8 mouse cellular contexts compared by ENCODE assay signal in the genomic region with DNA sequence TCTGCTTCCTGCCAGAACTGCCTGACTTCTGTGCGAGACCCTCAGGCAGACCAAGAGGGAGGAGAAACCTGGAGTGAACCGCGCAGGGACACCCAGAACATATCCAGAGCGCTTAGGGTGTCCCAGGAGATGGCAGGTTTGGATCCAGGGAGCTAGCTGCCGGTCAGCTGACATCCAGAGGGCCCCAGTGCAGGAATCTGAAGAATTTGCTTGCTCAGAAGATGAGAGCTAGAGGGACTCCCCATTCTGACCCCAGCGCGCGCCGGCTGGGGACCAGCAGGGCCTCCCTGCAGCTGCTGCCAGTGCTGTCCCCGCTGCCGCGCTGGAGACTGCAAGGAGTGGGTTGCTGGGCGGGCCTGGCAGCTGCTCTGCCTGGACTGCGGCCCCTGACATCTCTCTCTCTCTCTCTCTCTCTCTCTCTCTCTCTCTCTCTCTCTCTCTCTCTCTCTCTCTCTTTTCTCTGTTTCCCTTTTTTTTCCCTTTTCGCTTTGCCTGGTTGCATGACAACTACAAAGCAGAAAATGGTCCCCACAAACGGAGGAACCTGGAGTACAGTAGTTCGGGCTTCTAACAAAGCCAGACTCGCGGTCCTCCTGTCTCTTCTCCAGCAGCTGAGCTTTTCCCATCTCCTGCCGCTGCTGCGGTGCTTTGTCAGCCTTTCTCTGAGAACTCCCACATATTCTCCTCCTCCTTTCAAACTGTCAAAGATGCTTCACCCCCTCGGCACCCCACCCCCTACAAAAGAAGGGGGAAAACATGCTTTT.
DNase-seq lines count a peak whose midpoint lies in the region; ATAC-seq and TF ChIP-seq lines count a peak whose summit lies in the region.

No protein-coding gene starts in this region.

- H3K27ac ChIP-seq in embryonic facial prominence, embryonic 10.5 days (replicated peaks) = peak overlapping the region; percentile 85
- peak overlapping the region; percentile 80 for H3K27ac ChIP-seq in heart, embryonic 13.5 days (replicated peaks)
- peak overlapping the region; percentile 79 for H3K27ac ChIP-seq in kidney, embryonic 16.5 days (ENCODE audit: low read length)
- no peak overlapping the region for H3K27ac ChIP-seq in liver, adult 2 months (replicated peaks; ENCODE audit: insufficient read depth, low read depth, low read length)

- peak overlapping the region; percentile 50 for H3K4me3 ChIP-seq in embryonic facial prominence, embryonic 10.5 days
- H3K4me3 ChIP-seq in heart, embryonic 13.5 days = peak overlapping the region; percentile 49
- H3K4me3 ChIP-seq in kidney, embryonic 16.5 days (ENCODE audit: low read length) = peak overlapping the region; percentile 44
- no peak overlapping the region; the same call in 1 of the 2 replicates for H3K4me3 ChIP-seq in liver, adult 2 months (ENCODE audit: insufficient read depth, low read depth, low read length)

- H3K4me2 ChIP-seq in heart, embryonic 13.5 days = peak overlapping the region; percentile 70
- H3K4me2 ChIP-seq in kidney, embryonic 16.5 days (replicated peaks; ENCODE audit: low read depth, low read length) = peak overlapping the region; percentile 63

- WGBS in embryonic facial prominence, embryonic 10.5 days = under 1% methylated on average over 22 of the region's 22 CpGs
- WGBS in heart, embryonic 13.5 days = 2% methylated on average over 22 of the region's 22 CpGs
- under 1% methylated on average over 22 of the region's 22 CpGs for WGBS in kidney, embryonic 16.5 days
- 3% methylated on average over 22 of the region's 22 CpGs for WGBS in liver, adult 2 months

- H3K79me2 ChIP-seq in liver, adult 2 months (ENCODE audit: control insufficient read depth, insufficient read depth, low read length) = no peaks in the 10 kb centered on the region

- ATAC-seq in heart, embryonic 13.5 days (ENCODE audit: extremely low read depth, insufficient number of reproducible peaks, low FRiP score, low TSS enrichment) = peak; percentile 61; the same call in 1 of the 2 replicates
- ATAC-seq in kidney, embryonic 16.5 days (ENCODE audit: low FRiP score, low TSS enrichment) = peak; percentile 99

- H3K36me3 ChIP-seq in embryonic facial prominence, embryonic 10.5 days (replicated peaks) = no peaks in the 10 kb centered on the region
- no peaks in the 10 kb centered on the region for H3K36me3 ChIP-seq in heart, embryonic 13.5 days
- H3K36me3 ChIP-seq in kidney, embryonic 16.5 days (ENCODE audit: insufficient read depth, low read length) = no peaks in the 10 kb centered on the region
- no peaks in the 10 kb centered on the region for H3K36me3 ChIP-seq in liver, adult 2 months (ENCODE audit: control insufficient read depth, insufficient read depth, low read length)

- H3K4me1 ChIP-seq in embryonic facial prominence, embryonic 10.5 days = peaks cover 21% of the 10 kb centered on the region
- peaks cover 13% of the 10 kb centered on the region for H3K4me1 ChIP-seq in heart, embryonic 13.5 days
- peaks cover 14% of the 10 kb centered on the region for H3K4me1 ChIP-seq in kidney, embryonic 16.5 days (ENCODE audit: insufficient read depth, low read length)
- peaks cover 5% of the 10 kb centered on the region; the same call in 1 of the 2 replicates for H3K4me1 ChIP-seq in liver, adult 2 months (ENCODE audit: control insufficient read depth, insufficient read depth, low read length)

- DNase-seq in adrenal gland, adult (ENCODE audit: inconsistent age in 2 of 2, low spot score in 1 of 2) = peak; percentile 36 to 69
- no peak for DNase-seq in adrenal gland, postnatal 4 days (ENCODE audit: low spot score in 2 of 2)
- peak; percentile 89 for DNase-seq in embryonic facial prominence, embryonic 10.5 days (ENCODE audit: low spot score)
- DNase-seq in liver, adult 2 months (ENCODE audit: extremely low read depth, low read depth, low spot score) = peak; percentile 25
- DNase-seq in neural tube, embryonic 10.5 days (ENCODE audit: extremely low spot score, low spot score) = peak; percentile 82
- DNase-seq in urinary bladder, postnatal 25 days (ENCODE audit: low spot score) = peak; percentile 16

- 0 out of 2 replicates have a peak, but pooled peaks cover 1% of the 10 kb centered on the region for H3K9me3 ChIP-seq in embryonic facial prominence, embryonic 10.5 days
- H3K9me3 ChIP-seq in heart, embryonic 13.5 days = no peaks in the 10 kb centered on the region
- H3K9me3 ChIP-seq in kidney, embryonic 16.5 days (ENCODE audit: low read length) = no peaks in the 10 kb centered on the region

- H3K9ac ChIP-seq in heart, embryonic 13.5 days = peak overlapping the region; percentile 60
- peak overlapping the region; percentile 62 for H3K9ac ChIP-seq in kidney, embryonic 16.5 days (replicated peaks; ENCODE audit: low read length)
- H3K9ac ChIP-seq in liver, adult 2 months (ENCODE audit: low read depth, low read length) = no peak overlapping the region

- TF ChIP-seq POLR2A in liver, adult 2 months (IDR thresholded peaks at IDR 0.05; ENCODE audit: extremely low read depth, insufficient read depth, low read length) = no peak

- TF ChIP-seq CTCF in liver, adult 2 months (IDR thresholded peaks at IDR 0.05; ENCODE audit: low read depth, low read length) = no peak

- H3K27me3 ChIP-seq in embryonic facial prominence, embryonic 10.5 days (replicated peaks; ENCODE audit: low read depth, poor library complexity, severe bottlenecking) = no peaks in the 10 kb centered on the region
- no peaks in the 10 kb centered on the region for H3K27me3 ChIP-seq in heart, embryonic 13.5 days (replicated peaks)
- H3K27me3 ChIP-seq in kidney, embryonic 16.5 days (ENCODE audit: insufficient read depth, low read length) = no peaks in the 10 kb centered on the region
- no peaks in the 10 kb centered on the region for H3K27me3 ChIP-seq in liver, adult 2 months (ENCODE audit: control insufficient read depth, insufficient read depth, low read length)

Comparison
In these comparisons a context has a peak if more than half of its experiments do, and no peak if none do; other contexts are left out.
1. DNase-seq: peak in adrenal gland, adult (2 of 2), embryonic facial prominence, embryonic 10.5 days (single experiment), liver, adult 2 months (single experiment), neural tube, embryonic 10.5 days (single experiment) and urinary bladder, postnatal 25 days (single experiment); none in adrenal gland, postnatal 4 days (0 of 2).